Mouse (Mus musculus) midbrain, embryonic 14.5 days (tissue): ENCODE measurements around the gene Gm614. TPM values are rescaled to one million over a fixed set of nuclear protein-coding genes. Genes with fewer than 3 reads are reported as not detected.
A peak's percentile ranks its signal among the peaks of the same experiment; 100 is the strongest.

Experiments used
- ATAC-seq: fragments of 200-750 bp; cut with Nextera tagmentation; 2 replicates; pipeline ENCODE4 v1.8.0; 2017; ENCODE audit warnings: moderate number of reproducible peaks, moderate library complexity; ENCODE audit not compliant: low FRiP score, low TSS enrichment
- DNase-seq: peaks from one replicate; pipeline ENCODE4 v3.0.0-alpha.2; 2015
- H3K27ac ChIP-seq: fragments of 300-500 bp; sonication (generic); replicated peaks from 2 replicates; pipeline ENCODE4 v1.5.1; 2014; ENCODE audit warnings: mild to moderate bottlenecking, low read depth, low read length, moderate library complexity
- H3K27me3 ChIP-seq: fragments of 300-500 bp; sonication (generic); 2 replicates; pipeline ENCODE4 v1.6.1; 2014; ENCODE audit warnings: low read length, control low read depth, mixed read lengths; ENCODE audit not compliant: control insufficient read depth, insufficient read depth
- H3K36me3 ChIP-seq: fragments of 300-500 bp; sonication (generic); 2 replicates; pipeline ENCODE4 v1.6.1; 2014; ENCODE audit warnings: low read length, control low read depth; ENCODE audit not compliant: control insufficient read depth, insufficient read depth
- H3K4me1 ChIP-seq: fragments of 300-500 bp; sonication (generic); 2 replicates; pipeline ENCODE4 v1.6.1; 2014; ENCODE audit warnings: mild to moderate bottlenecking, antibody characterized with exemption, low read length, control low read depth; ENCODE audit not compliant: control insufficient read depth, insufficient read depth
- H3K4me2 ChIP-seq: fragments of 300-500 bp; sonication (generic); 2 replicates; pipeline ENCODE4 v1.6.1; 2014; ENCODE audit warnings: mild to moderate bottlenecking, low read length, moderate library complexity
- H3K4me3 ChIP-seq: fragments of 300-500 bp; sonication (generic); replicated peaks from 2 replicates; pipeline ENCODE4 v1.5.1; 2014; ENCODE audit warnings: low read depth, low read length
- H3K9ac ChIP-seq: fragments of 300-500 bp; sonication (generic); replicated peaks from 2 replicates; pipeline ENCODE4 v1.6.1; 2014; ENCODE audit warnings: mild to moderate bottlenecking, low read length, moderate library complexity
- H3K9me3 ChIP-seq: fragments of 300-500 bp; sonication (generic); 2 replicates; pipeline ENCODE4 v1.6.1; 2016; ENCODE audit warnings: low read length, control low read depth, mixed read lengths; ENCODE audit not compliant: control insufficient read depth
- WGBS: fragments of 180-500 bp; shearing (Covaris S2); extraction: QIAGEN DNeasy Blood & Tissue Kit; methylation state at CpG from one replicate; pipeline ENCODE4 v1.1.7; 2014; 5-methylcytosine and 5-hydroxymethylcytosine counted together
- polyA plus RNA-seq: library from polyadenylated mRNA; unstranded; fragments of >200 nt; fragmentation: Nextera tagmentation; extraction: Ambion mirVana; gene quantifications from 2 replicates; pipeline ENCODE4 v1.2.1, GENCODE M21; 2014

The Gm614 gene
- polyA plus RNA-seq, 1 experiment from 2014 or later, result not detected

DNA sequence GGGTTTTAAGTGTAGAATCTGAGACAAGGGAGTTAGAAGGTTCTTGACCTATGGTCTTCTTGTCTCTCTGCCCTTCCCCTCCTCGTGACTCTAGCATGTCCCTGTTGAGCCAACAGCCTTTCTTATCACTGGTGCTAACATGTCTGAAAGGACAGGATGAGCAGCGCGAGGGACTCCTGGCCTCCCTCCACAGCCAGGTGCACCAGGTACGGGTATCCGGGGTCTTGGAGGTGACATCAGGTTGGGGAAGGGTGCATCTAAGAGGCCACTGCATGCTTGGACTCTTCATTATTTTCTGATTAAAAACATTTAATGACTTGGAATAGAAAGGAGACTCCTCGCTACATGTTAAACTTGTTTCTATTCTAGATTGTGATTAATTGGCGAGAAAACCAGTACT is 25.2 kb upstream of the Gm614 start:
- H3K27me3 ChIP-seq, result no peaks in the 10 kb centered on the region
- peaks cover 70% of the 10 kb centered on the region for H3K36me3 ChIP-seq
- H3K4me1 ChIP-seq, result no peaks in the 10 kb centered on the region
- WGBS, result 91% methylated on average over 7 of the region's 7 CpGs
- H3K4me2 ChIP-seq, result no peak overlapping the region
- no peak overlapping the region for H3K9ac ChIP-seq
- no peaks in the 10 kb centered on the region for H3K9me3 ChIP-seq
- H3K4me3 ChIP-seq, result no peak overlapping the region
- no peak overlapping the region for H3K27ac ChIP-seq
- DNase-seq (no peak), ATAC-seq (no peak)

DNA sequence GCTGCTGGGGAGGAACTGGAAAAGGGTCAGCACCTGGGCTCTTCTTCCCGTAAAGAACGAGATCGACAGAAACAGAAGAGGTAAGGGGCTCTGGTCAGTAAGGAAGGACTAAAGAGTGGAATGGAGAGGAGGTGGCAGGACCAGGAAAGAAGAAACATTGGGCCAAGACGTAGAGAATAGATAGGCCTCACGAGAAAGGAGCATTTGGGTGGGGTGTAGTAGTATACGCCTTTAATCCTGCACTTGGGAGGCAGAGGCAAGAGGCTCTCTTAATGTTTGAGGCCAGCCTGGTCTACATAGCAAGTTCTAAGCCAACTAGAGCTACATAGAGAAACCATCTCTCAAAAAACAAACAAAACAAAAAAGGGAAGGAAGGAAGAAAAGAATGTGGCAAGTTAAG is 24.6 kb upstream of the Gm614 start:
- H3K27ac ChIP-seq, result no peak overlapping the region
- no peaks in the 10 kb centered on the region for H3K27me3 ChIP-seq
- WGBS, result 95% methylated on average over 6 of the region's 6 CpGs
- no peak for DNase-seq
- peaks cover 68% of the 10 kb centered on the region for H3K36me3 ChIP-seq
- H3K4me1 ChIP-seq, result no peaks in the 10 kb centered on the region
- no peak overlapping the region for H3K4me2 ChIP-seq
- no peak overlapping the region for H3K9ac ChIP-seq
- H3K4me3 ChIP-seq, result no peak overlapping the region
- no peaks in the 10 kb centered on the region for H3K9me3 ChIP-seq
- no peak for ATAC-seq

DNA sequence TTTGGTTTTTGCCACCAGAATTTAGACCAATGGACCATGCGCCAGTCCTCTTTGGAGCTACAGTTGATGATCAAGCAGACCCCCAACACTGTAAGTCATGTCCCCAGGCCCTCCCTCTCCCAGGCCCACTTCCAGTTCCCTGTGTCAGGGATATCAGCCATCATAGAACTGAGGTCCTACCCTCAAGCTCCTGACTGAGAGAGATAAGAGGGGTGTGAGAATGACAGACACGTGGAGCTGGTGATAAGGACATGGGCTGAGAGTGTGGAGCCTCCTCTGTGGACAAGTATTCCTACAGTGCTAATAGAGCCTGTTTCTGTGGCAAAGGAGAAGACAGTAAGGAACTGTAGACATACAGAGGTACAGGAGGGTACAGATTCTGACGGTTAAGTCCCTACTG is 23.8 kb upstream of the Gm614 start:
- ATAC-seq (no peak), DNase-seq (no peak)
- WGBS, result 92% methylated on average over 3 of the region's 3 CpGs
- Histone ChIP-seq H3K4me3 (no peak overlapping the region), H3K4me1 (no peaks in the 10 kb centered on the region), H3K9me3 (no peaks in the 10 kb centered on the region), H3K36me3 (peaks cover 69% of the 10 kb centered on the region), H3K27me3 (no peaks in the 10 kb centered on the region), H3K9ac (no peak overlapping the region), H3K27ac (no peak overlapping the region), H3K4me2 (no peak overlapping the region)

DNA sequence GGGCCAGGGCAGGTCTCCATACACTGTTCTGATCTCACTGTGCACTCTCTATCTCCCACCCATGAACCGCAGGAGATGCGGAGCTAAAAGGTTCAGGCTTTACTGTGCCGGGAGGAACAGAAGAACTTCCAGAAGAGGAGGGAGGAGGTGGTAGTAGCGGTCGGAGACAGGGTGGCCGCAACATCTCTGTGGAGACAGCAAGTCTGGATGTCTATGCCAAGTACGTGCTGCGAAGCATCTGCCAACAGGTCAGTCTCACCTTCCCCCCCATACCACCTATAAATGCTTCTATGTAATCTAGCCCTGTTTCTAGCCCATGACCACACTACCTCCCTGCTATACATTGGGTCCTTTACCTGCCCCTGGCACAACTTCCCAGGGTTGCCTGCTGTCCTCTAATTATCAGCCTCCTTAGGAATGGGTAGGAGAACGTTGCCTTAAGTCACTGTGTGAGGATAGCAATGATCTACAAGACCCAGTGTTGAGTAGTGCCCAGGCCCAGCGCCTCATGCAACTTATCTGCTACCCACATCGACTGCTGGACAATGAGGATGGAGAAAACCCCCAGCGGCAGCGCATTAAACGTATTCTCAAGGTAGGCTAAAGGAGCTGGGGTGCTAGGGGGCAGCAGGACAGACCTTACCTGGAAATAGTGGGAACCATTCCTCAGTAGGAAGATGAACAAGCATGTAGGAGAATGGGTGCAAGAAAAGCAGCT is 22.3 kb upstream of the Gm614 start:
- Histone ChIP-seq H3K27me3 (no peaks in the 10 kb centered on the region), H3K4me1 (no peaks in the 10 kb centered on the region), H3K36me3 (peaks cover 76% of the 10 kb centered on the region), H3K9ac (no peak overlapping the region), H3K4me2 (no peak overlapping the region), H3K4me3 (no peak overlapping the region), H3K9me3 (no peaks in the 10 kb centered on the region), H3K27ac (no peak overlapping the region)
- WGBS, result 90% methylated on average over 14 of the region's 14 CpGs
- ATAC-seq (no peak; the same call in 1 of the 2 replicates), DNase-seq (no peak)

DNA sequence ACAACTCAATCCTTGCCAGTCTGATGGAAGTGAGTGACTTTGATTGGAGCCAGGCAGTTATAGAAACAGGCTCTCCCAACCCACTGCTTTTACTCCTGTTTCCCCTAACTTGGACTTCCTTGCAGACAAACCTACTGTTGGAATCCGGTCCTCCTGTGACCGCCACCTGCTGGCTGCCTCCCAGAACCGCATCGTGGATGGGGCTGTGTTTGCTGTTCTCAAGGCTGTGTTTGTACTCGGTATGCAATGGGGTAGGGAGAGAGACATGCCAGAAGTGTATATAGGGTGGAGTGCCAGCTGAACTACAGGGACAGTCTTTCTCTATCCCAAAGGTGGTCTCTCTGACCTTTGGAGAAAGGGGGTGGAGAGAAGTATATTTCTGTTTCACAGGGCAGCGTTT is 21.7 kb upstream of the Gm614 start:
- H3K9ac ChIP-seq, result no peak overlapping the region
- H3K4me1 ChIP-seq, result no peaks in the 10 kb centered on the region
- H3K4me3 ChIP-seq, result no peak overlapping the region
- H3K4me2 ChIP-seq, result no peak overlapping the region
- peaks cover 82% of the 10 kb centered on the region for H3K36me3 ChIP-seq
- ATAC-seq, result no peak; the same call in 1 of the 2 replicates
- H3K27me3 ChIP-seq, result no peaks in the 10 kb centered on the region
- H3K27ac ChIP-seq, result no peak overlapping the region
- peak; percentile 75 for DNase-seq
- WGBS, result 27% methylated on average over 6 of the region's 6 CpGs
- no peaks in the 10 kb centered on the region for H3K9me3 ChIP-seq

DNA sequence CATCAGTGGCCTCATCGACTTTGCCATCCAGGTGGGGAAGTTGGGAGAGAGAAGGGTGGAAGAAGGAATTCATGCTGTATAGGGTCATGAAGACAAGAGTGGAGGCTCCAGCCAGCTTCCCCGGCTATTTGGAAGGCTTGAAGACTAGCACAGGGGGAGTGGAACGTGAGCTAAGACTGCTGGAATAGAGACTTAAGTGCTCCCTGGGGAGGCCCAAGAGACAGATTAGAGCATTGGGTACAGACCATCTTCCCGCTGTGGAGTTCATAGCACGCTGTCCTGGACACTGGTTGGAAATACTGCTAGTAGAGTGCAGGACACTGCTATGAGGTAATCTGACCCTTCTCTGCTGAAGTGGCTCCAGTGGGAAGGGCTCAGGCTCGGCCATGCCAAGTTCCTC is 19.0 kb upstream of the Gm614 start:
- DNase-seq, result no peak
- ATAC-seq, result no peak
- Histone ChIP-seq H3K9ac (no peak overlapping the region), H3K4me2 (no peak overlapping the region), H3K27me3 (no peaks in the 10 kb centered on the region), H3K4me3 (no peak overlapping the region), H3K36me3 (peaks cover 66% of the 10 kb centered on the region), H3K4me1 (no peaks in the 10 kb centered on the region), H3K9me3 (no peaks in the 10 kb centered on the region), H3K27ac (no peak overlapping the region)
- WGBS, result 87% methylated on average over 6 of the region's 6 CpGs

DNA sequence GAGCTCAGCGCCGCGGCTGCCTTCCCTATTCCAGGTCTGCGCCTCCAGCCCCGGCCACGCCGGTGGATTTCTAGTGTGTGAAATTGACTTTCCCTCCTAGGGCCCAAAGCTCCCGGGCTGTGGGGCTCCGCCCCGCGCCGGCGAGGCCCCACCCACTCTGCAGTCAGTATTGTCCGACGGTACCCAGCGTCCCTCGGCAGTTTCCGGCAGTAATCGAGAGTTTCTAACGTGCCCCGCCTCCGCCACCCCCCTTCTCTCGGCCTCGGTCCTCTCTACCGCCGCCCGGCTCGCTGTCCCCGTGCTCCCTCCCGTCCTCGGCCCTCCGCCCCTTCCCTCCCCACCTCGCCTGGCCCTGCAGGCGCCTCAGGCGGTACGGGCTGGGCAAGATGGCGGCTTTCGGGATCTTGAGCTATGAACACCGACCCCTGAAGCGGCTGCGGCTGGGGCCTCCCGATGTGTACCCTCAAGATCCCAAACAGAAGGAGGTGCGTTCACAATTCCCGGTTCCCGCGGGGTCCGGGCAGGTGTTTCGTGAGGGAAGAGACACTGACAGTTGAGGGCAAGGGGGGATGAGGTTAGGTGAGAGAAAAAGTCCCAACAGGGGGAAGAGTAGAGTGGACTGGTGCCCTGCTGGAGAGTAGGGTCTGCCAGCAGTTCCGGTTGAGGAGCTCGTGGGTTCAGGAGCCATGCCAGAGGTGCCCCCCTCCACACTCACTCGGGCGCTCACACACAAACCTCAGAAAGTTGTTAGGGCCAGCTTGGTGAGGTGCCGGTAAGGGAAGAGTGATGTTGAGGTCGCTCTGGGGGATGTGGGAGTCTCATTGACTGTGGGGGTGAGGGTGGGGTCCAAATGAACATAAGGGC is 10.3 kb upstream of the Gm614 start, which contains the start of gene Med12:
Gene Med12 (plus strand): TSS at position 156 of the 864 bp plus-strand sequence.
- Histone ChIP-seq H3K9ac (peak within 1 kb of the TSS; percentile 59), H3K4me3 (peak within 1 kb of the TSS; percentile 52), H3K27me3 (no peaks in the 10 kb centered on the region), H3K9me3 (no peaks in the 10 kb centered on the region), H3K4me2 (peak within 1 kb of the TSS; percentile 55), H3K27ac (peak within 1 kb of the TSS; percentile 72), H3K4me1 (no peaks in the 10 kb centered on the region), H3K36me3 (peaks cover 8% of the 10 kb centered on the region)
- ATAC-seq, result peak; percentile 96
- peak; percentile 91 for DNase-seq
- 24% methylated on average over 54 of the region's 54 CpGs for WGBS

DNA sequence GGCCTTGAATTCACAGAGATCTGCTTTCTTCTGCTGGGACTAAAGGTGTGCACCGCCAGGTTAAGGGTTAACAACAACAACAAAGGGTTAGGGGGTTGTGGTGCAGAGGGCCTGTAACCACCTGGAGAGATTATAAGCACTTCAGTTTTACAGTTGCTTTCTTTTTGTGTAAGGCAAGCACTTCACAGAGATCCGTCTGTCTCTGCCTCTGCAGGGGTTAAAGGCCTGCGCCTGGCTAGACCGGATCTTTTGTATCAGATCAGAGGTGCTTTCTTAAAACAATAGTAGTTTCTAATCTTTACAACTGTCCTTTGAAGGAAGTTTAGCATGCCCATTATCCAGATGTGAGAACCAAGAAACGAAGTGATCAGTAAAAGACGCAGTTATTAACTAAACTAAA is 9.6 kb upstream of the Gm614 start:
- no peaks in the 10 kb centered on the region for H3K27me3 ChIP-seq
- H3K4me2 ChIP-seq, result peak overlapping the region; percentile 55
- no peak overlapping the region for H3K9ac ChIP-seq
- H3K4me1 ChIP-seq, result no peaks in the 10 kb centered on the region
- no peaks in the 10 kb centered on the region for H3K9me3 ChIP-seq
- 22% methylated on average over 6 of the region's 6 CpGs for WGBS
- H3K36me3 ChIP-seq, result peaks cover 7% of the 10 kb centered on the region; the same call in 1 of the 2 replicates
- peak overlapping the region; percentile 52 for H3K4me3 ChIP-seq
- DNase-seq (no peak), ATAC-seq (no peak)
- H3K27ac ChIP-seq, result peak overlapping the region; percentile 72
